11 mouse cellular contexts compared by ENCODE assay signal in genomic region chr4:106861871-106862270, GRCm38 (mm10). TPM values are rescaled to one million over a fixed set of nuclear protein-coding genes. Genes with fewer than 3 reads are reported as not detected.
DNase-seq lines count a peak whose midpoint lies in the region; ATAC-seq and TF ChIP-seq lines count a peak whose summit lies in the region.
"Had no signal": no experiment of that assay in that cellular context is flagged by ENCODE, and none has a peak within 500 bp of the region (broad histone marks: within the 10 kb centered on the region; RNA-seq: fewer than 3 reads in every experiment).

No protein-coding gene starts in this region.

- 55% methylated on average over 8 of the region's 8 CpGs for WGBS in heart, embryonic 13.5 days
- WGBS in lung, embryonic 14.5 days = 53% methylated on average over 8 of the region's 8 CpGs
- 72% methylated on average over 8 of the region's 8 CpGs for WGBS in embryonic facial prominence, embryonic 12.5 days
- 38% methylated on average over 8 of the region's 8 CpGs for WGBS in liver, embryonic 12.5 days (ENCODE audit: insufficient replicate concordance)

- peak overlapping the region; percentile 76 for H3K27ac ChIP-seq in heart, embryonic 13.5 days (replicated peaks)
- H3K27ac ChIP-seq in lung, embryonic 14.5 days (ENCODE audit: low read depth) = peak overlapping the region; percentile 39
- peak overlapping the region; percentile 58 for H3K27ac ChIP-seq in embryonic facial prominence, embryonic 12.5 days
- peak overlapping the region; percentile 17; the same call in 1 of the 2 replicates for H3K27ac ChIP-seq in liver, embryonic 12.5 days
- H3K27ac ChIP-seq: hindbrain, embryonic 12.5 days; macrophage had no signal

- H3K4me3 ChIP-seq in heart, embryonic 13.5 days = no peak overlapping the region
- no peak overlapping the region for H3K4me3 ChIP-seq in lung, embryonic 14.5 days (ENCODE audit: low read depth, low read length)
- H3K4me3 ChIP-seq in embryonic facial prominence, embryonic 12.5 days = no peak overlapping the region
- no peak overlapping the region for H3K4me3 ChIP-seq in liver, embryonic 12.5 days
- H3K4me3 ChIP-seq: hindbrain, embryonic 12.5 days had no signal

- peaks cover 69% of the 10 kb centered on the region for H3K4me1 ChIP-seq in heart, embryonic 13.5 days
- peaks cover 49% of the 10 kb centered on the region for H3K4me1 ChIP-seq in lung, embryonic 14.5 days (ENCODE audit: insufficient read depth)
- peaks cover 67% of the 10 kb centered on the region for H3K4me1 ChIP-seq in embryonic facial prominence, embryonic 12.5 days
- H3K4me1 ChIP-seq in liver, embryonic 12.5 days = peaks cover 42% of the 10 kb centered on the region

- H3K9ac ChIP-seq in heart, embryonic 13.5 days = peak overlapping the region; percentile 62
- H3K9ac ChIP-seq in lung, embryonic 14.5 days = no peak overlapping the region
- H3K9ac ChIP-seq in embryonic facial prominence, embryonic 12.5 days = no peak overlapping the region
- no peak overlapping the region for H3K9ac ChIP-seq in liver, embryonic 12.5 days
- H3K9ac ChIP-seq: hindbrain, embryonic 12.5 days had no signal

- ATAC-seq in heart, embryonic 13.5 days (ENCODE audit: extremely low read depth, insufficient number of reproducible peaks, low FRiP score, low TSS enrichment) = no peak
- no peak for ATAC-seq in lung, embryonic 14.5 days (ENCODE audit: insufficient read depth)
- ATAC-seq in embryonic facial prominence, embryonic 12.5 days (ENCODE audit: insufficient number of reproducible peaks, insufficient read depth, low FRiP score, low TSS enrichment) = no peak
- ATAC-seq in liver, embryonic 12.5 days = no peak

- no peaks in the 10 kb centered on the region for H3K9me3 ChIP-seq in heart, embryonic 13.5 days
- no peaks in the 10 kb centered on the region for H3K9me3 ChIP-seq in lung, embryonic 14.5 days (ENCODE audit: low read depth, low read length)
- no peaks in the 10 kb centered on the region for H3K9me3 ChIP-seq in embryonic facial prominence, embryonic 12.5 days
- H3K9me3 ChIP-seq in liver, embryonic 12.5 days (replicated peaks) = no peaks in the 10 kb centered on the region
- H3K9me3 ChIP-seq: hindbrain, embryonic 12.5 days had no signal

- H3K4me2 ChIP-seq in heart, embryonic 13.5 days = no peak overlapping the region
- no peak overlapping the region for H3K4me2 ChIP-seq in lung, embryonic 14.5 days
- H3K4me2 ChIP-seq in embryonic facial prominence, embryonic 12.5 days (replicated peaks) = no peak overlapping the region
- H3K4me2 ChIP-seq in liver, embryonic 12.5 days = no peak overlapping the region
- H3K4me2 ChIP-seq: hindbrain, embryonic 12.5 days had no signal

- no peaks in the 10 kb centered on the region for H3K27me3 ChIP-seq in heart, embryonic 13.5 days (replicated peaks)
- H3K27me3 ChIP-seq in lung, embryonic 14.5 days (ENCODE audit: insufficient read depth, low read length) = no peaks in the 10 kb centered on the region
- no peaks in the 10 kb centered on the region for H3K27me3 ChIP-seq in embryonic facial prominence, embryonic 12.5 days
- H3K27me3 ChIP-seq in liver, embryonic 12.5 days (replicated peaks) = peaks cover 5% of the 10 kb centered on the region
- H3K27me3 ChIP-seq: hindbrain, embryonic 12.5 days had no signal

- no peaks in the 10 kb centered on the region for H3K36me3 ChIP-seq in heart, embryonic 13.5 days
- H3K36me3 ChIP-seq in lung, embryonic 14.5 days (ENCODE audit: insufficient read depth) = no peaks in the 10 kb centered on the region
- H3K36me3 ChIP-seq in embryonic facial prominence, embryonic 12.5 days = no peaks in the 10 kb centered on the region
- H3K36me3 ChIP-seq in liver, embryonic 12.5 days = no peaks in the 10 kb centered on the region
- H3K36me3 ChIP-seq: hindbrain, embryonic 12.5 days had no signal

- TF ChIP-seq CTCF in lung, embryonic 14.5 days (IDR thresholded peaks at IDR 0.05; ENCODE audit: low read depth) = no peak

- DNase-seq in heart, postnatal 4 days = no peak
- DNase-seq in lung, embryonic 14.5 days = no peak
- DNase-seq in lung, postnatal 10 days = no peak
- no peak for DNase-seq in cerebellum, adult 18-20 months
- DNase-seq in adrenal gland, postnatal 10 days = no peak
- DNase-seq: cerebellum, adult 2 months had no signal

RNA-seq across cellular contexts. Expression of gene Ssbp3, which starts 48.6 kb away (rescaled TPM):
- 59.8 and 61.9 TPM in 2 replicates for polyA plus RNA-seq in heart, embryonic 13.5 days (2015; fragmentation: Nextera tagmentation; extraction: Ambion mirVana)
- total RNA-seq in heart, postnatal 4 days (2021) = 10 to 100 TPM; 55.3 to 58.7 TPM
- polyA plus RNA-seq in lung, embryonic 14.5 days (2014; fragmentation: Nextera tagmentation; extraction: Ambion mirVana) = 69.5 and 80.2 TPM in 2 replicates
- 275 and 279 TPM in 2 replicates for polyA plus RNA-seq in embryonic facial prominence, embryonic 12.5 days (2016; fragmentation: Nextera tagmentation; extraction: Ambion mirVana)
- 98.6 and 118 TPM in 2 replicates for polyA plus RNA-seq in liver, embryonic 12.5 days (2016; fragmentation: Nextera tagmentation; extraction: Ambion mirVana)
- total RNA-seq in adrenal gland, postnatal 10 days (2021) = 10 to 100 TPM; 50.8 to 69.0 TPM

RNA-seq across cellular contexts. Expression of gene Acot11, which starts 57.1 kb away (rescaled TPM):
- polyA plus RNA-seq in heart, embryonic 13.5 days (2015; fragmentation: Nextera tagmentation; extraction: Ambion mirVana) = 2.2 and 3.9 TPM in 2 replicates
- 10 to 100 TPM; 12.7 to 13.7 TPM for total RNA-seq in heart, postnatal 4 days (2021)
- 0.84 and 1.1 TPM in 2 replicates for polyA plus RNA-seq in lung, embryonic 14.5 days (2014; fragmentation: Nextera tagmentation; extraction: Ambion mirVana)
- polyA plus RNA-seq in embryonic facial prominence, embryonic 12.5 days (2016; fragmentation: Nextera tagmentation; extraction: Ambion mirVana) = 1.9 and 3.0 TPM in 2 replicates
- polyA plus RNA-seq in liver, embryonic 12.5 days (2016; fragmentation: Nextera tagmentation; extraction: Ambion mirVana) = 7.5 and 7.6 TPM in 2 replicates
- 10 to 100 TPM; 35.1 to 37.9 TPM for total RNA-seq in adrenal gland, postnatal 10 days (2021)

Comparison
In these comparisons a context has a peak if more than half of its experiments do, and no peak if none do; other contexts are left out.
1. H3K27ac ChIP-seq: peak in every context shown above with its lines; median percentile 76 in heart, embryonic 13.5 days; 58 in embryonic facial prominence, embryonic 12.5 days; 39 in lung, embryonic 14.5 days; 17 in liver, embryonic 12.5 days.